Mouse (Mus musculus): ENCODE data around the gene Ddx19a. TPM values are rescaled to one million over a fixed set of nuclear protein-coding genes. Genes with fewer than 3 reads are reported as not detected.

Ddx19a gene
- not detected in 2 replicates for polyA plus RNA-seq (2012; ENCODE audit: insufficient read depth, insufficient read length, low replicate concordance, missing spikeins)

DNA sequence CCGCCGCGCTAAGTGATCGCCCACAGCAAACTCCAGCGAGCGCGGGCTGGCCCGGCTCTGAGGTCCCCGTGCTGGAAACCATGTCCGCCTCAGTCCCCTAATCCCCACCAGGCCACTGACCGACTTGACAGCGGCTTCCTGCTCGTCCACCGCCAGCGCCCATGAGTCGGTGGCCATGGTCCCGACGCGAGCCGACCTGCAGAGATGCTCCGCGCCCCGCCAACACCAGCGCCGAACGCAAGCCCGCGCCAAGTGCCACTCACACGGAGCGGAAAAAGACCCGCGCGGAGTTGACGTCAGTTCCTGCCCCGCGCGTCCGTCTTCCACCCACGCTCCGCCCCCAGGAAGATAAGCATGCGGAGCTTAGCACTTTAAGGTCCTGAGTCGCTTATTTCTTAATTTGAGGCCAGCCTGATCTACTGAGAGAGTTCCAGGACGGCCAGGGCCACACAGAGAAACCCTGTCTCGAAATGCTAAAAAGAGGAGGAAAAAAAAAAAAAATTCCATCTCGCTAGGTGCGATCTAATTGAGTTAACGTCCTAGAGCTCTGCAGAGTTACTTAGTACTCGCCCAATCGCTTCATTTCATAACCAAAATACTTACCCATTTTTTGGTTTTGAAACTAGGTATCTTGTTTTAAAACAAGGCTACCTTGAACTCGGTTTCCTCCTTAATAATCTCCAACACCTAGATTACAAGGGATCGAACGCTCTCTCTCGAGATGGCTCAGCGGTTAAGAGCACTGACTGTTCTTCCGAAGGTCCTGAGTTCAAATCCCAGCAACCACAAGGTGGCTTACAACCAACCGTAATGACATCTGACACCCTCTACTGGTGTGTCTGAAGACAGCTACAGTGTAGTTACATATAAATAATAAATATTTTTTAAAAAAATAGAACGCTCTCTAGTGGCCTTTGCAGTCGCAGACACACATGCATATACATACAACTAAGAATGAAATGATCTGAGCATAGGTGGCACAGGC, at the start of gene Ddx19a:
Gene Ddx19a (minus strand): TSS at position 254 of the 985 bp plus-strand sequence.
- peaks cover 2% of the 10 kb centered on the region; the same call in 1 of the 2 replicates for H3K4me1 ChIP-seq (ENCODE audit: control insufficient read depth, insufficient read depth, low read length)
- peak within 1 kb of the TSS; percentile 62; the same call in 1 of the 2 replicates for H3K27ac ChIP-seq (ENCODE audit: insufficient read depth, low read depth, low read length)
- TF ChIP-seq POLR2A (IDR thresholded peaks at IDR 0.05; ENCODE audit: insufficient read depth, low read depth, low read length) (peak; percentile 74), CTCF (IDR thresholded peaks at IDR 0.05; ENCODE audit: insufficient read depth, low read depth, low read length) (no peak)
- peak within 1 kb of the TSS; percentile 92 for H3K4me3 ChIP-seq (ENCODE audit: insufficient read depth, low read depth, low read length)
- WGBS = 2% methylated on average over 58 of the region's 58 CpGs

DNA sequence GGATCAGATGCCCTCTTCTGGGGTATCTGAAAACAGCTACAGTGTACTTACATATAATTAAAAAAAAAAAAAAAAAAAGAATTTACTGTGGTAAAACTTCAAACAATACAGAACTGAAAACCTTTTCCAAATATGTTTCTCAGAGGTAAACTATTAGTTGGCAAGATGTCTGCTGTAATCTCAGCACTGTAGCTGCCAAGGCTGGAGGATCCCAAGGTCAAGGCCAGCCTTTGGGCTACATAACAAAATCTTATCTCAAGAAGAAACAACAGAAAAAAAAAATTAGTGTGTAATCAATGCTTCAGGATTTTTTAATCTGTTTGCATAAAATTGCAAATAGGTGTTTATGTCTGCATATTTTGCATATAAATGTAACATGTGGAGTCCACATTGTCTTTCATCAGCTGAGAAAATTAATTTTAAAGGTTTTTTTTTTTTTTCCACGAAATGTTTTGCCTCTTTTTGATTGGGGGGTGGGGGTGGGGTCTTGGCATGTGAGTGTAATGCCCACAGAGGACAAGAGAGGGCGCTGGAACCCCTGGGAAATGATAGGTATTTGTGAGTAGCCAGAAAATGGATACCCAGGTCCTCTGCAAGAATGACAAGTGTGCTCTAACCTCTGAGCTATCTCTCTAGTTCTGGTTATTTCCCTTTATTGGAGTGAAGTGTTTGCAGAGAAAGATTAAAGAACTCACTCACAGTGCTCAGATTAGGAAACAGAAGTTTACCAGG, 46.6 kb upstream of the Ddx19a start:
- WGBS = 29% methylated on average over 2 of the region's 2 CpGs
- TF ChIP-seq POLR2A (IDR thresholded peaks at IDR 0.05; ENCODE audit: insufficient read depth, low read depth, low read length) = no peak
- no peak for TF ChIP-seq CTCF (IDR thresholded peaks at IDR 0.05; ENCODE audit: insufficient read depth, low read depth, low read length)
- no peaks in the 10 kb centered on the region for H3K4me1 ChIP-seq (ENCODE audit: control insufficient read depth, insufficient read depth, low read length)
- no peak overlapping the region for H3K4me3 ChIP-seq (ENCODE audit: insufficient read depth, low read depth, low read length)
- no peak overlapping the region for H3K27ac ChIP-seq (ENCODE audit: insufficient read depth, low read depth, low read length)

DNA sequence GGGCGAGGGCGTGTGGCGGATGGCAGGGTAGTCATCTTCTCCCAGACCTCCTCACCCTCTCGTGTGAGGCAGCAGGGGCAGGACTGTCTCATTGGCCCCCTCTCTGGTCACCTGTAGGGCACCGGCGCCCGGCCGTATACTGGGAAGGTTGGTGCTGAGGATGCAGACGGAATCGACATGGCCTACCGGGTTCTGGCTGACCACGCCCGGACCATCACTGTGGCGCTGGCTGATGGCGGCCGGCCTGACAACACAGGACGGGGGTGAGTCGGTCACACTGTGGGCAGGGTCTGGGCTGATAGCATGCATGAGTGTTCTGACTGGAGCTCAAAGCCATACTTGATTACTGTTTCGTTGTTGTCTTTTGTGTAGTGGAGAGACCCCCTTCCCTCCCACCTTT, 44.9 kb upstream of the Ddx19a start:
- Histone ChIP-seq H3K4me3 (ENCODE audit: insufficient read depth, low read depth, low read length) (no peak overlapping the region), H3K27ac (ENCODE audit: insufficient read depth, low read depth, low read length) (no peak overlapping the region), H3K4me1 (ENCODE audit: control insufficient read depth, insufficient read depth, low read length) (no peaks in the 10 kb centered on the region)
- TF ChIP-seq CTCF (IDR thresholded peaks at IDR 0.05; ENCODE audit: insufficient read depth, low read depth, low read length) (no peak), POLR2A (IDR thresholded peaks at IDR 0.05; ENCODE audit: insufficient read depth, low read depth, low read length) (no peak)
- 95% methylated on average over 19 of the region's 19 CpGs for WGBS

GRCm38 (mm10) chr8:111036591-111036990, 39.0 kb upstream of the Ddx19a start:
- TF ChIP-seq POLR2A (IDR thresholded peaks at IDR 0.05; ENCODE audit: insufficient read depth, low read depth, low read length) (no peak), CTCF (IDR thresholded peaks at IDR 0.05; ENCODE audit: insufficient read depth, low read depth, low read length) (no peak)
- Histone ChIP-seq H3K4me3 (ENCODE audit: insufficient read depth, low read depth, low read length) (no peak overlapping the region), H3K4me1 (ENCODE audit: control insufficient read depth, insufficient read depth, low read length) (peaks cover 10% of the 10 kb centered on the region; the same call in 1 of the 2 replicates), H3K27ac (ENCODE audit: insufficient read depth, low read depth, low read length) (no peak overlapping the region)
- 90% methylated on average over 15 of the region's 15 CpGs for WGBS

DNA sequence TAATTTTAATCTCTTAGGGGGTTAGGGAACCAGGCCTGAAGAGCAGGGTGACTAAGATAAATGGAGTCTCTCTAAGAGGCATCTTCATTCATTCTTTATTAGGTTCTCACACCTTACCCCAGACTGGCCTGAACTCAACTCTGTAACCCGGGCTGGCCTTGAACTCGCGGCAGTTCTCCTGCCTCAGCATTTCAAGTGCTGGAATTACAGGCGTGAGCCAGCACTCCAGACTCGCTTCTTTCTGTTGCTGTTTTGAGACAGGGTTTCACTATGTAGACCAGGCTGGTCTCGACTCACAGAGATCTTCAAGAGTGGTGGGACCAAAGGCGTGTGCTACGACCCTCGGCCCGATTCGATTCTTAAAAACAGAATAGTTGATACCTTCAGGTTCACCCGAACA, 36.7 kb upstream of the Ddx19a start:
- Histone ChIP-seq H3K27ac (ENCODE audit: insufficient read depth, low read depth, low read length) (peak overlapping the region; percentile 52; the same call in 1 of the 2 replicates), H3K4me1 (ENCODE audit: control insufficient read depth, insufficient read depth, low read length) (peaks cover 10% of the 10 kb centered on the region; the same call in 1 of the 2 replicates), H3K4me3 (ENCODE audit: insufficient read depth, low read depth, low read length) (peak overlapping the region; percentile 67)
- 9% methylated on average over 12 of the region's 12 CpGs for WGBS
- no peak for TF ChIP-seq POLR2A (IDR thresholded peaks at IDR 0.05; ENCODE audit: insufficient read depth, low read depth, low read length)
- TF ChIP-seq CTCF (IDR thresholded peaks at IDR 0.05; ENCODE audit: insufficient read depth, low read depth, low read length) = no peak

GRCm38 (mm10) chr8:111033482-111034215, 36.0 kb upstream of the Ddx19a start:
- Histone ChIP-seq H3K27ac (ENCODE audit: insufficient read depth, low read depth, low read length) (peak overlapping the region; percentile 52; the same call in 1 of the 2 replicates), H3K4me1 (ENCODE audit: control insufficient read depth, insufficient read depth, low read length) (peaks cover 10% of the 10 kb centered on the region; the same call in 1 of the 2 replicates), H3K4me3 (ENCODE audit: insufficient read depth, low read depth, low read length) (peak overlapping the region; percentile 67)
- TF ChIP-seq POLR2A (IDR thresholded peaks at IDR 0.05; ENCODE audit: insufficient read depth, low read depth, low read length) (peak; percentile 47; the same call in 1 of the 2 replicates), CTCF (IDR thresholded peaks at IDR 0.05; ENCODE audit: insufficient read depth, low read depth, low read length) (no peak)
- WGBS = 6% methylated on average over 37 of the region's 37 CpGs

DNA sequence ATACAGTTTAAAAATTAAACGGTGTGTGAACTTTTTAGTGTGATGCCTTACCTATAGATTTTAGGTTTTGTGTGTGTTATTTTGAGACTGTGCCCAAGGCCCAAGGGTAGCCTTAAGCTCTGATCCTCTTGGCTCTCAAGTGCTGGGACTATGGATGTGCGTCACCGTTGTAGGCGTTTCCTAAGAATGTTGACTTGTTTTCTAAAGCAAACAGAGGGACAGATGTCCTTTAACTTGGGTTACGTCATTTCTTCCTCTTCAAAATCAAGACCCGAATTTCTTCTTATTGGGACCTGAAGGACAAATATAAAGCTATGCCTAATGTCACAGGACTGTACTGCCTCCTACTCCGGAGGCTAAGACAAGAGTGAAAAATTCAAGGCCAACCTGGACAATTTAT, 35.3 kb upstream of the Ddx19a start, which contains the start of gene Aars:
Gene Aars (plus strand): TSS at position 229 of the 400 bp plus-strand sequence.
- TF ChIP-seq POLR2A (IDR thresholded peaks at IDR 0.05; ENCODE audit: insufficient read depth, low read depth, low read length) (no peak), CTCF (IDR thresholded peaks at IDR 0.05; ENCODE audit: insufficient read depth, low read depth, low read length) (no peak)
- WGBS = 95% methylated on average over 7 of the region's 7 CpGs
- Histone ChIP-seq H3K4me1 (ENCODE audit: control insufficient read depth, insufficient read depth, low read length) (peaks cover 10% of the 10 kb centered on the region; the same call in 1 of the 2 replicates), H3K27ac (ENCODE audit: insufficient read depth, low read depth, low read length) (peak within 1 kb of the TSS; percentile 52; the same call in 1 of the 2 replicates), H3K4me3 (ENCODE audit: insufficient read depth, low read depth, low read length) (peak within 1 kb of the TSS; percentile 67)

- H3K27ac ChIP-seq (ENCODE audit: insufficient read depth, low read depth, low read length) = no peak within 1 kb of the TSS
- peaks cover 10% of the 10 kb centered on the region; the same call in 1 of the 2 replicates for H3K4me1 ChIP-seq (ENCODE audit: control insufficient read depth, insufficient read depth, low read length)
- 95% methylated on average over 19 of the region's 19 CpGs for WGBS
- no peak for TF ChIP-seq POLR2A (IDR thresholded peaks at IDR 0.05; ENCODE audit: insufficient read depth, low read depth, low read length)
- no peak for TF ChIP-seq CTCF (IDR thresholded peaks at IDR 0.05; ENCODE audit: insufficient read depth, low read depth, low read length)
- H3K4me3 ChIP-seq (ENCODE audit: insufficient read depth, low read depth, low read length) = no peak within 1 kb of the TSS
Observed at GRCm38 (mm10) chr8:111031572-111031971, 34.0 kb upstream of the Ddx19a start, which contains the start of gene Ddx19b. TSS of gene Ddx19b (minus strand) at chr8:111031751.

Measured in olfactory bulb, adult 2 months (tissue).